Mouse (Mus musculus) liver, adult 2 months (tissue): ENCODE measurements around the gene Ino80b. TPM values are rescaled to one million over a fixed set of nuclear protein-coding genes. Genes with fewer than 3 reads are reported as not detected.

Experiments
- DNase-seq: peaks from one replicate; pipeline ENCODE4 v3.0.0-alpha.2; 2011; ENCODE audit warnings: low read depth, low spot score; ENCODE audit errors: extremely low read depth
- H3K27ac ChIP-seq: fragments of 200-500 bp; replicated peaks from 2 replicates; pipeline ENCODE4 v1.5.1; 2012; ENCODE audit warnings: low read depth, mild to moderate bottlenecking, control low read depth, inconsistent platforms, low read length; ENCODE audit not compliant: insufficient read depth
- H3K27me3 ChIP-seq: fragments of 200-500 bp; 2 replicates; pipeline ENCODE4 v1.6.1; 2012; ENCODE audit warnings: mild to moderate bottlenecking, moderate library complexity, low read length, inconsistent platforms; ENCODE audit not compliant: control insufficient read depth, insufficient read depth
- H3K36me3 ChIP-seq: fragments of 200-500 bp; 2 replicates; pipeline ENCODE4 v1.6.1; 2012; ENCODE audit warnings: low read length, inconsistent platforms; ENCODE audit not compliant: control insufficient read depth, insufficient read depth
- H3K4me1 ChIP-seq: fragments of 200-500 bp; 2 replicates; pipeline ENCODE4 v1.6.1; 2011; ENCODE audit warnings: low read length; ENCODE audit not compliant: control insufficient read depth, insufficient read depth
- H3K4me3 ChIP-seq: fragments of 200-500 bp; 2 replicates; pipeline ENCODE4 v1.5.1; 2011; ENCODE audit warnings: low read depth, mild to moderate bottlenecking, control low read depth, low read length, moderate library complexity; ENCODE audit not compliant: insufficient read depth
- H3K79me2 ChIP-seq: fragments of 200-500 bp; 2 replicates; pipeline ENCODE4 v1.6.1; 2012; ENCODE audit warnings: inconsistent platforms, mild to moderate bottlenecking, low read length, moderate library complexity; ENCODE audit not compliant: control insufficient read depth, insufficient read depth
- H3K9ac ChIP-seq: fragments of 200-500 bp; 2 replicates; pipeline ENCODE4 v1.6.1; 2012; ENCODE audit warnings: low read depth, mild to moderate bottlenecking, control low read depth, inconsistent platforms, low read length
- CTCF ChIP-seq: fragments of 200-500 bp; IDR thresholded peaks from 2 replicates; pipeline ENCODE4 v1.5.1; 2011; ENCODE audit warnings: low read depth, low read length, control low read depth
- POLR2A ChIP-seq: fragments of 200-500 bp; IDR thresholded peaks from 2 replicates; pipeline ENCODE4 v1.6.1; 2011; ENCODE audit warnings: low read length, control low read depth; ENCODE audit not compliant: insufficient read depth; ENCODE audit errors: extremely low read depth
- WGBS: fragments of 180-500 bp; shearing (Covaris S2); methylation state at CpG from one replicate; pipeline ENCODE4 v1.1.7; 2018; 5-methylcytosine and 5-hydroxymethylcytosine counted together
- polyA plus RNA-seq: library from polyadenylated mRNA; depleted of rRNA; stranded (reverse); fragments of >200 nt; gene quantifications from 2 replicates; pipeline ENCODE4 v1.2.3, GENCODE M21; 2012
- total RNA-seq: library from RNA; depleted of rRNA; stranded (reverse); fragments of >200 nt; gene quantifications from 2 replicates; pipeline ENCODE4 v1.2.3, GENCODE M21; 2014

Ino80b gene
- total and polyA plus RNA-seq, 2 experiments, result 10.3 to 23.8 TPM

GRCm38 (mm10) chr6:83118369-83118768, 6.9 kb downstream of the Ino80b start:
- H3K27me3 ChIP-seq, result no peaks in the 10 kb centered on the region
- DNase-seq, result no peak
- H3K36me3 ChIP-seq, result no peaks in the 10 kb centered on the region; the same call in 1 of the 2 replicates
- peaks cover 20% of the 10 kb centered on the region for H3K4me1 ChIP-seq
- 81% methylated on average over 11 of the region's 11 CpGs for whole genome bisulfite sequencing
- no peak overlapping the region for H3K9ac ChIP-seq
- peaks cover 4% of the 10 kb centered on the region; the same call in 1 of the 2 replicates for H3K79me2 ChIP-seq
- no peak overlapping the region for H3K27ac ChIP-seq
- no peak for TF ChIP-seq CTCF
- TF ChIP-seq POLR2A, result no peak
- H3K4me3 ChIP-seq, result no peak overlapping the region

- no peak for DNase-seq
- peaks cover 20% of the 10 kb centered on the region for H3K4me1 ChIP-seq
- whole genome bisulfite sequencing, result 83% methylated on average over 13 of the region's 13 CpGs
- H3K9ac ChIP-seq, result no peak overlapping the region
- H3K27me3 ChIP-seq, result no peaks in the 10 kb centered on the region
- no peaks in the 10 kb centered on the region for H3K36me3 ChIP-seq
- no peak overlapping the region for H3K4me3 ChIP-seq
- TF ChIP-seq CTCF, result no peak
- no peak for TF ChIP-seq POLR2A
- no peak overlapping the region for H3K27ac ChIP-seq
- peaks cover 4% of the 10 kb centered on the region; the same call in 1 of the 2 replicates for H3K79me2 ChIP-seq
These were observed 7.6 kb downstream of the Ino80b start for GRCm38 (mm10) chr6:83117616-83118015.

DNA sequence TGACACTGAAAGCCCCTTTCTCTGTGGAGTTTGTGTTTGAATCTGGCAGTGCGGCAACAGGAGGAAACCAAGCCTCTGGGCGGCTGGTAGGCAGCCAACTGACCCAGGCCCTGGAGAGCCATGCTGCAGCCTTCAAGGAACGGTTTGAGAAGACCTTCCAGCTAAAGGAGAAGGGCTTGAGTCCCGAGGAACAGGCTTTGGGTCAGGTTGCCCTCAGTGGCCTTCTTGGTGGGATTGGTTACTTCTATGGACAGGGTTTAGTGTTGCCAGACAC, 8.1 kb downstream of the Ino80b start:
- no peaks in the 10 kb centered on the region for H3K27me3 ChIP-seq
- TF ChIP-seq POLR2A, result no peak
- TF ChIP-seq CTCF, result no peak
- no peak for DNase-seq
- no peak overlapping the region for H3K27ac ChIP-seq
- peaks cover 20% of the 10 kb centered on the region for H3K4me1 ChIP-seq
- no peak overlapping the region for H3K4me3 ChIP-seq
- no peak overlapping the region for H3K9ac ChIP-seq
- no peaks in the 10 kb centered on the region for H3K36me3 ChIP-seq
- H3K79me2 ChIP-seq, result peaks cover 4% of the 10 kb centered on the region; the same call in 1 of the 2 replicates
- WGBS, result 84% methylated on average over 4 of the region's 4 CpGs

- peak overlapping the region; percentile 93; the same call in 1 of the 2 replicates for H3K9ac ChIP-seq
- no peak overlapping the region for H3K27ac ChIP-seq
- H3K27me3 ChIP-seq, result no peaks in the 10 kb centered on the region
- peak overlapping the region; percentile 93; the same call in 1 of the 2 replicates for H3K4me3 ChIP-seq
- TF ChIP-seq POLR2A, result no peak
- no peak for TF ChIP-seq CTCF
- peaks cover 4% of the 10 kb centered on the region; the same call in 1 of the 2 replicates for H3K79me2 ChIP-seq
- peaks cover 20% of the 10 kb centered on the region for H3K4me1 ChIP-seq
- WGBS, result 67% methylated on average over 11 of the region's 11 CpGs
- H3K36me3 ChIP-seq, result no peaks in the 10 kb centered on the region
- DNase-seq, result no peak
These were observed 8.7 kb downstream of the Ino80b start for GRCm38 (mm10) chr6:83116373-83117164.

DNA sequence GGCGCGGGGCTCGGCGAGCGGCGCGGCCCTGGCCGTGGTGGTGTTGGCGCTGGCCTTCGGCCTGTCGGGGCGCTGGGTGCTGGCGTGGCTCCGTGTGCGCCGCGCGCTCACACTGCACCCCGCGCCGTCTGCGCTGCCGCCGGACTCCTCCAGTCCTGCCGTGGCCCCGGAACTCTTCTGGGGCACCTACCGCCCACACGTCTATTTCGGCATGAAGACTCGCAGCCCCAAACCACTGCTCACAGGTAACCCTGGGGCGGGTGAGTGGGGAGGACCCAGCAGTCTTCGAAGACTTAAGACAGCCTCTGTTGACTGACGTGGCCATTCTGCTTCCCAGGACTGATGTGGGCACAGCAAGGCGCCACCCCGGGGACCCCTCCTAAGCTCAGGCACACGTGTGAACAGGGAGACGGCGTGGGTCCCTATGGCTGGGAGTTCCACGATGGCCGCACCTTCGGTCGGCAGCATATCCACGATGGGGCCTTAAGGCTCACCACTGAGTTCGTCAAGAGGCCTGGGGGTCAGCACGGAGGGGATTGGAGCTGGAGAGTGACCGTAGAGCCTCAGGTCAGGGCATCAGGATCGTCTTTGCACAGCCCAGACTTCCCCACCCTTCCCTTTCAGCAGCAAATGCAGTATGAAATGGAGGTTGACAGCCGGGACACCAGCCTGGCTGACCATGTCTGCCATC, 9.4 kb downstream of the Ino80b start:
- no peak for DNase-seq
- peak overlapping the region; percentile 93 for H3K9ac ChIP-seq
- H3K4me3 ChIP-seq, result peak overlapping the region; percentile 93
- TF ChIP-seq POLR2A (no peak), CTCF (no peak)
- H3K36me3 ChIP-seq, result no peaks in the 10 kb centered on the region
- peaks cover 4% of the 10 kb centered on the region; the same call in 1 of the 2 replicates for H3K79me2 ChIP-seq
- peak overlapping the region; percentile 32 for H3K27ac ChIP-seq
- 2% methylated on average over 47 of the region's 48 CpGs for WGBS
- H3K27me3 ChIP-seq, result no peaks in the 10 kb centered on the region
- H3K4me1 ChIP-seq, result peaks cover 20% of the 10 kb centered on the region
